In the genomic region with DNA sequence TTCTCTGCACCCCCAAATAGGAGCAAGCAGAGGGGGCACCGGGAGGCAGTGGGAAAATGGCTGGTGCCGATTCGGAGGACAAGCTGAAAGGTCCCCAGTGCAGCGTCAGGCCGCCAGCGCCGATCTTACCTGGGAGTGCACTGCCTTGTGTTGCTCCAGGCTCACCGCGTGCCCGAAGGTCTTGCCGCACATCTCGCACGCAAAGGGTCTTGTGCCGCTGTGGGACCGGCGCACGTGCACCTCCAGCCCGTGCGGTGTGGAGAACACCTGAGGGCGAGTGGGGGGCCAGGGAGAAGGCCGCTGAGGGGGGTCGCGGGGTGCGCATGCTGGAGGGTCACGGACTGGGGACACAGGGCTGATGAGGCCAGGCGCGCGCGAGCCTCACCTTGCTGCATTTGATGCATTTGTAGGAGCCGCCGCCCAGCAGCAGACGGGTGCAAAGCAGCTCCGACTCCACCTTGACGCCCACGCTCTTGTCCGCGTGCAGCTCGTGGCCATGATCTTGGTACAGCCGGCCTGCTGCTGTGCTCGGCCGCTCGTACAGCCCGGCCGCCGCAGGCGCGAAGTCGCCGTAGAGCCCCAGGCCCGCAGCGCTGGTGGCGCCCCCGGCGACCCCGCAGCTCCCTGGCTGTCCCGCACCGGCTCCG, we compare ENCODE assay signal across 9 mouse cellular contexts. TPM values are rescaled to one million over a fixed set of nuclear protein-coding genes. Genes with fewer than 3 reads are reported as not detected.
DNase-seq lines count a peak whose midpoint lies in the region; ATAC-seq and TF ChIP-seq lines count a peak whose summit lies in the region.
"Had no signal": no experiment of that assay in that cellular context is flagged by ENCODE, and none has a peak within 500 bp of the region (broad histone marks: within the 10 kb centered on the region; RNA-seq: fewer than 3 reads in every experiment).

No protein-coding gene starts in this region.

- H3K9me3 ChIP-seq in lung, embryonic 15.5 days, result no peaks in the 10 kb centered on the region
- no peaks in the 10 kb centered on the region for H3K9me3 ChIP-seq in forebrain, embryonic 10.5 days
- no peaks in the 10 kb centered on the region for H3K9me3 ChIP-seq in limb, embryonic 11.5 days (ENCODE audit: control insufficient read depth, low read length)

- peaks cover 99% of the 10 kb centered on the region for H3K27me3 ChIP-seq in lung, embryonic 15.5 days
- H3K27me3 ChIP-seq in forebrain, embryonic 10.5 days (ENCODE audit: poor library complexity, severe bottlenecking), result peaks cover 100% of the 10 kb centered on the region
- peaks cover 88% of the 10 kb centered on the region for H3K27me3 ChIP-seq in limb, embryonic 11.5 days (ENCODE audit: control insufficient read depth, insufficient read depth, low read length)
- H3K27me3 ChIP-seq in small intestine, adult 2 months (ENCODE audit: control insufficient read depth, insufficient read depth, low read length), result peaks cover 72% of the 10 kb centered on the region

- no peak overlapping the region for H3K27ac ChIP-seq in lung, embryonic 15.5 days
- H3K27ac ChIP-seq in forebrain, embryonic 10.5 days, result no peak overlapping the region
- H3K27ac ChIP-seq in limb, embryonic 11.5 days (replicated peaks; ENCODE audit: low read depth, low read length), result no peak overlapping the region
- H3K27ac ChIP-seq in small intestine, adult 2 months (ENCODE audit: insufficient read depth, low read depth, low read length), result no peak overlapping the region

- peak overlapping the region; percentile 38 for H3K4me3 ChIP-seq in lung, embryonic 15.5 days
- no peak overlapping the region for H3K4me3 ChIP-seq in lung, adult 2 months (replicated peaks; ENCODE audit: extremely low read depth, low read depth, low read length)
- H3K4me3 ChIP-seq in forebrain, embryonic 10.5 days, result peak overlapping the region; percentile 44
- H3K4me3 ChIP-seq in limb, embryonic 11.5 days (ENCODE audit: low read depth, low read length), result peak overlapping the region; percentile 24; the same call in 1 of the 2 replicates
- H3K4me3 ChIP-seq in small intestine, adult 2 months (ENCODE audit: low read depth, low read length), result peak overlapping the region; percentile 50

- no peak for ATAC-seq in lung, embryonic 15.5 days (ENCODE audit: borderline replicate concordance, extremely low read depth, low FRiP score, low TSS enrichment)
- ATAC-seq in limb, embryonic 11.5 days (ENCODE audit: insufficient number of reproducible peaks, low FRiP score, low TSS enrichment, low read depth), result 0 out of 2 replicates have a peak, but pooled peaks have one; percentile 10

- no peaks in the 10 kb centered on the region for H3K36me3 ChIP-seq in lung, embryonic 15.5 days
- H3K36me3 ChIP-seq in forebrain, embryonic 10.5 days (replicated peaks), result no peaks in the 10 kb centered on the region
- H3K36me3 ChIP-seq in limb, embryonic 11.5 days (ENCODE audit: control insufficient read depth, insufficient read depth, low read length), result no peaks in the 10 kb centered on the region
- no peaks in the 10 kb centered on the region for H3K36me3 ChIP-seq in small intestine, adult 2 months (ENCODE audit: control insufficient read depth, insufficient read depth, low read length)

- 3% methylated on average over 57 of the region's 58 CpGs for WGBS in lung, embryonic 15.5 days
- WGBS in lung, adult 2 months, result 19% methylated on average over 58 of the region's 58 CpGs
- WGBS in forebrain, embryonic 10.5 days, result under 1% methylated on average over 58 of the region's 58 CpGs
- WGBS in limb, embryonic 11.5 days, result 2% methylated on average over 50 of the region's 58 CpGs
- WGBS in small intestine, adult 2 months, result 18% methylated on average over 58 of the region's 58 CpGs

- no peak for DNase-seq in lung, adult 2 months
- peak; percentile 42 for DNase-seq in forebrain, embryonic 10.5 days (ENCODE audit: extremely low spot score, low spot score)
- DNase-seq in limb, embryonic 11.5 days (ENCODE audit: low spot score), result peak; percentile 66
- DNase-seq in c-Kit-positive CD71-positive TER-119-positive erythroid progenitor cells, embryonic 14.5 days (ENCODE audit: low spot score), result no peak
- no peak for DNase-seq in adrenal gland, postnatal 10 days
- DNase-seq in lung, postnatal 25 days (ENCODE audit: low spot score), result no peak

- peak overlapping the region; percentile 77 for H3K4me2 ChIP-seq in lung, embryonic 15.5 days
- H3K4me2 ChIP-seq in limb, embryonic 11.5 days (ENCODE audit: low read depth, severe bottlenecking), result peak overlapping the region; percentile 54

- peaks cover 63% of the 10 kb centered on the region for H3K4me1 ChIP-seq in lung, embryonic 15.5 days
- peaks cover 30% of the 10 kb centered on the region for H3K4me1 ChIP-seq in lung, adult 2 months (ENCODE audit: control insufficient read depth, insufficient read depth, low read length)
- peaks cover 46% of the 10 kb centered on the region for H3K4me1 ChIP-seq in forebrain, embryonic 10.5 days
- peaks cover 25% of the 10 kb centered on the region for H3K4me1 ChIP-seq in limb, embryonic 11.5 days (ENCODE audit: control insufficient read depth, insufficient read depth, low read length)
- H3K4me1 ChIP-seq in small intestine, adult 2 months (ENCODE audit: control insufficient read depth, insufficient read depth, insufficient read length, low read length), result peaks cover 24% of the 10 kb centered on the region

- no peak for TF ChIP-seq POLR2A in lung, adult 2 months (IDR thresholded peaks at IDR 0.05; ENCODE audit: borderline replicate concordance, extremely low read depth, low read depth, low read length)
- no peak for TF ChIP-seq POLR2A in small intestine, adult 2 months (IDR thresholded peaks at IDR 0.05; ENCODE audit: low read depth, low read length)

- no peak for TF ChIP-seq CTCF in lung, adult 2 months (IDR thresholded peaks at IDR 0.05; ENCODE audit: insufficient read depth, low read length)
- no peak for TF ChIP-seq CTCF in small intestine, adult 2 months (IDR thresholded peaks at IDR 0.05; ENCODE audit: extremely low read depth, insufficient read length, insufficient replicate concordance, low read depth, low read length)

- no peak overlapping the region for H3K9ac ChIP-seq in lung, embryonic 15.5 days
- no peak overlapping the region for H3K9ac ChIP-seq in limb, embryonic 11.5 days (ENCODE audit: low read length)

RNA-seq across cellular contexts. Expression of a gene that starts 4.7 kb away (rescaled TPM):
- 0.23 and 0.86 TPM in 2 replicates for polyA plus RNA-seq in lung, embryonic 15.5 days (2015; fragmentation: Nextera tagmentation; extraction: Ambion mirVana)
- polyA plus RNA-seq in lung, adult 2 months (2012; rRNA removed), result 0.73 and 2.0 TPM in 2 replicates
- not detected in 2 replicates for polyA plus RNA-seq in forebrain, embryonic 10.5 days (2016; fragmentation: Nextera tagmentation; extraction: Ambion mirVana)
- 0.13 TPM in 1 of 2 replicates, not detected in the other for polyA plus RNA-seq in limb, embryonic 11.5 days (2014; fragmentation: Nextera tagmentation; extraction: Ambion mirVana)
- 7.9 and 8.7 TPM in 2 replicates for polyA plus RNA-seq in small intestine, adult 2 months (2012; rRNA removed)
- under 1 TPM; 0.42 to 0.45 TPM for total RNA-seq in adrenal gland, postnatal 10 days (2021)
- polyA plus RNA-seq: cerebellum, adult 2 months had no signal

Comparison
In these comparisons a context has a peak if more than half of its experiments do, and no peak if none do; other contexts are left out.
1. DNase-seq: peak in forebrain, embryonic 10.5 days (single experiment) and limb, embryonic 11.5 days (single experiment); none in lung, adult 2 months (single experiment), c-Kit-positive CD71-positive TER-119-positive erythroid progenitor cells, embryonic 14.5 days (single experiment), adrenal gland, postnatal 10 days (single experiment) and lung, postnatal 25 days (single experiment).